Mouse (Mus musculus): ENCODE results near the gene Rpp30. TPM values are rescaled to one million over a fixed set of nuclear protein-coding genes. Genes with fewer than 3 reads are reported as not detected.

Gene Rpp30
- polyA plus RNA-seq, 1 experiment from 2014 or later = 31.5 TPM

DNA sequence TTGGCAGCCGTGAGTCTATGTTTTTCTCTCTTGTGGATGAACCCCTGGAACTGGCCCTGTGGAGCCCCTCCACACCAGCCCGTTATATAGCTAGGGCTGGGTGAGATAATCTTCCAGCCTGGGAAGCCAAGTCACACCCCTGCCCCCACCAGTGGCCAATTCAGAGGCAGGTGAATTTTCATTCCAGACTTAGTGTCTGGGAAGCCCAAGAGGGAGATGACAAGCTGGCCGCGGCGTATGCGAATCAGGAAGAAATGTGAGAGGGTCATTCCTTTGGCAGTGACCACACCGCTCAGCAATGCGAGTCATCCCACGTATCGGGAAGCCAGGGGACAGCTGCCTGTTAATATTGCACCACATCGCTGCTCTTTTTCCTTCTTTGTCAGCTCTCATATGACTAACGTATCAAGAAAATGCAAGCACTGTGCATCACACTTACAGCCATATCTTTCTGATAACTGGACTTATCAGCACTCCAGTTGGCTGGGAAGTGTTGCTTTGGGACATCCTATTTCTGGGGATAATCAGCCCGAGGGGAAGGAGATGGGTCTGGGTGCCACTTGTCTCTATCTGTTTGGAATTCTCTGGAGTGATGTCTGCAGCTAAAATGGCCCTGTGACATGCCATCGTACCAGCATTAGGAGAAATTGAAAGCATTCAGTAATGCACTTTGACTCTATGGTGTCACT is 36.4 kb downstream of the Rpp30 start, which contains the start of gene Ankrd1:
Ankrd1 (minus strand) TSS at position 317 of the 689 bp plus-strand sequence.
- H3K4me1 ChIP-seq (replicated peaks; ENCODE audit: control insufficient read depth, insufficient read depth, low read length) = no peaks in the 10 kb centered on the region
- no peak within 1 kb of the TSS for H3K27ac ChIP-seq (ENCODE audit: low read depth, low read length)
- no peak within 1 kb of the TSS for H3K4me2 ChIP-seq (replicated peaks; ENCODE audit: low read depth)
- WGBS = 60% methylated on average over 14 of the region's 14 CpGs
- no peaks in the 10 kb centered on the region for H3K27me3 ChIP-seq (replicated peaks; ENCODE audit: control insufficient read depth, insufficient read depth, low read length)
- no peak within 1 kb of the TSS for H3K4me3 ChIP-seq (ENCODE audit: low read depth, low read length)
- TF ChIP-seq CTCF (IDR thresholded peaks at IDR 0.05; ENCODE audit: low read depth) = no peak
- H3K9me3 ChIP-seq (ENCODE audit: control insufficient read depth) = no peaks in the 10 kb centered on the region; the same call in 1 of the 2 replicates
- no peak for ATAC-seq
- H3K9ac ChIP-seq (ENCODE audit: low read depth, low read length) = no peak within 1 kb of the TSS
- H3K36me3 ChIP-seq (ENCODE audit: control insufficient read depth, insufficient read depth) = no peaks in the 10 kb centered on the region

DNA sequence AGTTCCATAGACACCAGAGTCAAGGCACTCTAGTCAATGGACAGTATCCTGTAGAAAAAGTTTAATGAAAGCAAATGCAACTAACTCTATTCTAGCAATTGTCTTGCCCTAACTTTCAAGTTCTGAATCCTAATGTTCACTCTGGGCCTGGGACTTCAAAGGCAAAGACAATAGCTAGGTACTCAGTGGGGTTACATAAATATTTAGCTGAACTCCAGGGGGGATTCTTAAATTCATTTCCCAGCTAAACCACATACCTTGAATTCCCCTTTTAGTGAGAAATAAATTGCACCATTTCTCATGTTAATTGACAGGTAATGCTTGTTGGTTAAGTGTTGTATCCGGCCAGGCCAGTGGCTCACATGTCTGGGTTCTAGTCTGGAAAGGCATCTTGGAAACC is 40.7 kb downstream of the Rpp30 start:
- Histone ChIP-seq H3K9me3 (ENCODE audit: control insufficient read depth) (no peaks in the 10 kb centered on the region; the same call in 1 of the 2 replicates), H3K27me3 (replicated peaks; ENCODE audit: control insufficient read depth, insufficient read depth, low read length) (no peaks in the 10 kb centered on the region), H3K4me1 (replicated peaks; ENCODE audit: control insufficient read depth, insufficient read depth, low read length) (no peaks in the 10 kb centered on the region), H3K4me3 (ENCODE audit: low read depth, low read length) (no peak overlapping the region), H3K4me2 (replicated peaks; ENCODE audit: low read depth) (no peak overlapping the region), H3K36me3 (ENCODE audit: control insufficient read depth, insufficient read depth) (no peaks in the 10 kb centered on the region), H3K27ac (ENCODE audit: low read depth, low read length) (no peak overlapping the region), H3K9ac (ENCODE audit: low read depth, low read length) (no peak overlapping the region)
- TF ChIP-seq CTCF (IDR thresholded peaks at IDR 0.05; ENCODE audit: low read depth) = no peak
- WGBS = 56% methylated on average over 1 of the region's 1 CpGs
- no peak for ATAC-seq

DNA sequence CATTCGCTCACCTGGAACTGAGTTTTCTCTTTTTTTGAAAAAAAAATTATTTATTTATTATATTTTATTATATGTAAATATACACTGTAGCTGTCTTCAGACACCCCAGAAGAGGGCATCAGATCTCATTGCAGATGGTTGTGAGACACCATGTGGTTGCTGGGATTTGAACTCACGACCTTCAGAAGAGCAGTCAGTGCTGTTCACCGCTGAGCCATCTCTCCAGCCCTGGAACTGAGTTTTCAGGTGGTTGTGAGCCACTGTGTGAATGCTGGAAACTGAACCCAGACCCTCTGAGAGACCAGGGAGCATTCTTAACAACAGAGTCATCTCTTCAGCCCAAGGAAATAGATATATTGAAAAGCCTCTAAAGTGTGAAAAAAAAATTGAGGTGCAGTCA is 44.9 kb downstream of the Rpp30 start:
- WGBS = 96% methylated on average over 3 of the region's 3 CpGs
- Histone ChIP-seq H3K4me3 (ENCODE audit: low read depth, low read length) (no peak overlapping the region), H3K9me3 (ENCODE audit: control insufficient read depth) (no peaks in the 10 kb centered on the region; the same call in 1 of the 2 replicates), H3K36me3 (ENCODE audit: control insufficient read depth, insufficient read depth) (no peaks in the 10 kb centered on the region), H3K27me3 (replicated peaks; ENCODE audit: control insufficient read depth, insufficient read depth, low read length) (no peaks in the 10 kb centered on the region), H3K9ac (ENCODE audit: low read depth, low read length) (no peak overlapping the region), H3K4me1 (replicated peaks; ENCODE audit: control insufficient read depth, insufficient read depth, low read length) (no peaks in the 10 kb centered on the region), H3K4me2 (replicated peaks; ENCODE audit: low read depth) (no peak overlapping the region), H3K27ac (ENCODE audit: low read depth, low read length) (no peak overlapping the region)
- TF ChIP-seq CTCF (IDR thresholded peaks at IDR 0.05; ENCODE audit: low read depth) = no peak
- ATAC-seq = no peak

DNA sequence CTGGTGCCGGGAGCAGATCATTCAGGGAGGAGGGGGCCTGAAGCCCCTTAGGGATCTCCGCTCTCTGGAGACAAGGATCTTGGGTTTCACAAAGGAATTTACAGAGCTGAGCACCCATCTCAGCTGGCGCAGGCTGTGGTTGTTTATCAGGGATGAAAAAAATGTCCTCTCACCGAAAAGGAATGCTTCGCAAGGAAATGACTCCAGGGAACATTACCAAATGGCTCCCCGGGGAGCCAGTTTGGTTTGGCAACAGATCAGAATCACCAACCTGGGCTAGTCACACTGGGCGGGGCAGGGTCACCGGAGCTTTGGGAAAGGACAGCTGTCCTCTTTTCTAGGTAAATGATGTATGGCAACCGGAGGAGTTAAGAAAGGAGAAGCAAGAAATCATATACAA is 45.7 kb downstream of the Rpp30 start:
- Histone ChIP-seq H3K4me1 (replicated peaks; ENCODE audit: control insufficient read depth, insufficient read depth, low read length) (no peaks in the 10 kb centered on the region), H3K4me3 (ENCODE audit: low read depth, low read length) (no peak overlapping the region), H3K27ac (ENCODE audit: low read depth, low read length) (no peak overlapping the region), H3K27me3 (replicated peaks; ENCODE audit: control insufficient read depth, insufficient read depth, low read length) (no peaks in the 10 kb centered on the region), H3K4me2 (replicated peaks; ENCODE audit: low read depth) (peak overlapping the region; percentile 25), H3K9me3 (ENCODE audit: control insufficient read depth) (no peaks in the 10 kb centered on the region), H3K9ac (ENCODE audit: low read depth, low read length) (no peak overlapping the region), H3K36me3 (ENCODE audit: control insufficient read depth, insufficient read depth) (no peaks in the 10 kb centered on the region)
- no peak for TF ChIP-seq CTCF (IDR thresholded peaks at IDR 0.05; ENCODE audit: low read depth)
- 15% methylated on average over 9 of the region's 9 CpGs for WGBS
- ATAC-seq = no peak

DNA sequence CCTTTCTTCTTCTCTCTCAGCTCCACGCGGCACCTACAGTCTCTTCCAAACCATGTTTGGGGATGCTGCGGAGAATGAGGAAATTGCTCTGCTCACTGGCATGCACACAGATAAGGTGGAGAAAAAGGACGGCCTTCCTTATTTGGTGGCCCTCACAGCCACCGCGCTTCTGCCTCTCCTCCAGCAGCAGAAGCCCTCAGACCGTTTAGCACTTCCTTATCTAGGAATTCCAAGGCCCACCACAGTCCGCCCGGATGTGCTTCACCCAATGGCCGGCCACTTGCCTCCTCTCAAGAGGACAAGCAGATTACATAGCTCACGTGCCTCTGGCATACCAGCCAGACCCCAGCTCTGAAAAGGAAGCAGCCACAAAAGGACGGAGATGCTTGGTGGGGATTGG is 46.1 kb downstream of the Rpp30 start:
- WGBS = 5% methylated on average over 12 of the region's 12 CpGs
- Histone ChIP-seq H3K9me3 (ENCODE audit: control insufficient read depth) (no peaks in the 10 kb centered on the region), H3K4me1 (replicated peaks; ENCODE audit: control insufficient read depth, insufficient read depth, low read length) (no peaks in the 10 kb centered on the region), H3K27ac (ENCODE audit: low read depth, low read length) (no peak overlapping the region), H3K36me3 (ENCODE audit: control insufficient read depth, insufficient read depth) (no peaks in the 10 kb centered on the region), H3K9ac (ENCODE audit: low read depth, low read length) (no peak overlapping the region), H3K27me3 (replicated peaks; ENCODE audit: control insufficient read depth, insufficient read depth, low read length) (no peaks in the 10 kb centered on the region), H3K4me3 (ENCODE audit: low read depth, low read length) (no peak overlapping the region), H3K4me2 (replicated peaks; ENCODE audit: low read depth) (peak overlapping the region; percentile 25)
- no peak for ATAC-seq
- TF ChIP-seq CTCF (IDR thresholded peaks at IDR 0.05; ENCODE audit: low read depth) = no peak

DNA sequence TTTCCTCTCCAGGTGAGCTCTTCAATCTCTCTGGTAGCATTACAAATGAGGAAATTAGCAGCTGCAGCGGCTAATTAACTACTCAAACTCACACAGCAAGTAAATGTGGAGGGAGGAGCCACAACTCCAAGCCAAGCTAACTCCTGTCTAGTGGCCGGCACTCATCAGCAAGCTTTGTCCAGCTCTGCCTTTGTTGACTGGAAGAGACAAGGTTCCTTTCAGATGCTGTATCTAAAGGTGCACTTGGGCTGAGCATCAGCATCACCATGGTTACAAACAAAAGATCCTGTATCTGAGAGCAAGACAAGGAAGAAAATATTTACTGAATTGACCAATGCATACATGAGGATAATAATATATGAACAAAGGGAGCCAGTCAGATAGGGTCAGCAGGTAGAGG is 46.7 kb downstream of the Rpp30 start:
- Histone ChIP-seq H3K9ac (ENCODE audit: low read depth, low read length) (no peak overlapping the region), H3K4me3 (ENCODE audit: low read depth, low read length) (no peak overlapping the region), H3K9me3 (ENCODE audit: control insufficient read depth) (no peaks in the 10 kb centered on the region), H3K36me3 (ENCODE audit: control insufficient read depth, insufficient read depth) (no peaks in the 10 kb centered on the region), H3K4me1 (replicated peaks; ENCODE audit: control insufficient read depth, insufficient read depth, low read length) (no peaks in the 10 kb centered on the region), H3K27ac (ENCODE audit: low read depth, low read length) (no peak overlapping the region), H3K27me3 (replicated peaks; ENCODE audit: control insufficient read depth, insufficient read depth, low read length) (no peaks in the 10 kb centered on the region), H3K4me2 (replicated peaks; ENCODE audit: low read depth) (no peak overlapping the region)
- WGBS = 54% methylated on average over 2 of the region's 2 CpGs
- ATAC-seq = no peak
- TF ChIP-seq CTCF (IDR thresholded peaks at IDR 0.05; ENCODE audit: low read depth) = no peak

Data from intestine, postnatal 0 days (tissue).